Mouse (Mus musculus) cortical plate, adult 2 months (tissue): ENCODE results near the gene Prr36.

ENCODE experiments used
- CTCF ChIP-seq: fragments of 200-500 bp; IDR thresholded peaks from 2 replicates; pipeline ENCODE4 v1.5.1; 2011; ENCODE audit warnings: mild to moderate bottlenecking, control low read depth, low read length; ENCODE audit not compliant: insufficient read depth; ENCODE audit errors: extremely low read depth
- POLR2A ChIP-seq: fragments of 200-500 bp; IDR thresholded peaks from 2 replicates; pipeline ENCODE4 v1.6.1; 2011; ENCODE audit warnings: mild to moderate bottlenecking, low read length, control low read depth; ENCODE audit not compliant: insufficient read depth; ENCODE audit errors: extremely low read depth

DNA sequence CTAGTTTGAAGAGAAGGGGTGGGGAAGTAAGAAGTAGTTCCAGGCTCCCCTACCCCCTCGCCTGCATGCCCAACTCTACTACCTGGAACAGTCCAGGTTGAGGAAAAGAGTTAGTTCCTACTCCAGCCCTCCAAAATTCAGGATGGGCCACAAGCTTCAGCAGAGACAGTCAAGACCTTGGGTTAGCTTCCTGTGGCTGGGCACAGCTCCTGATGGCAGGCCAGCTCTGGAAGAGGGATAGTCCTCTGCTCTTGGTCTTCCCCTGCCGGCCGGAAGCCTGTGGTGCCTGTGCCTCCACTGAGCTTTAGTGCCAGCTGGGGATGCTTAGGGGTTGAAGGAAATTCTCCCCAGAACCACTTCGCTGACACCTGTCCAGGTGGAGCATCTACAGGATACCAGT, 9.1 kb upstream of the Prr36 start:
- no peak for TF ChIP-seq CTCF
- no peak for TF ChIP-seq POLR2A
